Mouse (Mus musculus) ES-CJ7 (cell line): ENCODE measurements around the gene Coa5.
A peak's percentile ranks its signal among the peaks of the same experiment; 100 is the strongest.

Experiments used
- DNase-seq: peaks from one replicate; pipeline ENCODE4 v3.0.0; 2011; ENCODE audit warnings: low read depth, low spot score

Gene Coa5

GRCm38 (mm10) chr1:37430297-37430840, 466 bp upstream of the Coa5 start:
- peak; percentile 21 for DNase-seq

- no peak for DNase-seq
Observed at GRCm38 (mm10) chr1:37428911-37429310, 992 bp downstream of the Coa5 start.

GRCm38 (mm10) chr1:37427144-37427875, 2.6 kb downstream of the Coa5 start:
- DNase-seq: no peak

GRCm38 (mm10) chr1:37419420-37419819, 10.5 kb downstream of the Coa5 start:
- DNase-seq: peak; percentile 75

- DNase-seq: no peak
Observed at GRCm38 (mm10) chr1:37415394-37415793, 14.5 kb downstream of the Coa5 start.

- DNase-seq: peak; percentile 63
Observed at GRCm38 (mm10) chr1:37409647-37410046, 20.3 kb downstream of the Coa5 start.

GRCm38 (mm10) chr1:37408678-37409077, 21.2 kb downstream of the Coa5 start:
- no peak for DNase-seq

- no peak for DNase-seq
Observed at GRCm38 (mm10) chr1:37408059-37408458, 21.8 kb downstream of the Coa5 start.

GRCm38 (mm10) chr1:37407228-37407627, 22.7 kb downstream of the Coa5 start:
- DNase-seq: no peak

- DNase-seq: no peak
Observed at GRCm38 (mm10) chr1:37405137-37405536, 24.8 kb downstream of the Coa5 start.

GRCm38 (mm10) chr1:37401687-37402086, 28.2 kb downstream of the Coa5 start:
- DNase-seq: peak; percentile 89

GRCm38 (mm10) chr1:37399734-37400133, 30.2 kb downstream of the Coa5 start:
- DNase-seq: no peak

- DNase-seq: no peak
Observed at GRCm38 (mm10) chr1:37398961-37399360, 30.9 kb downstream of the Coa5 start.

GRCm38 (mm10) chr1:37396481-37396880, 33.4 kb downstream of the Coa5 start:
- DNase-seq: no peak

GRCm38 (mm10) chr1:37393174-37393573, 36.7 kb downstream of the Coa5 start:
- no peak for DNase-seq

GRCm38 (mm10) chr1:37386448-37386971, 43.4 kb downstream of the Coa5 start:
- no peak for DNase-seq

- DNase-seq: no peak
Observed at GRCm38 (mm10) chr1:37384304-37384703, 45.6 kb downstream of the Coa5 start.

- DNase-seq: no peak
Observed at GRCm38 (mm10) chr1:37380913-37381312, 49.0 kb downstream of the Coa5 start.

- no peak for DNase-seq
Observed at GRCm38 (mm10) chr1:37379536-37379935, 50.4 kb downstream of the Coa5 start.

- no peak for DNase-seq
Observed at GRCm38 (mm10) chr1:37378095-37378494, 51.8 kb downstream of the Coa5 start.

GRCm38 (mm10) chr1:37376751-37377150, 53.2 kb downstream of the Coa5 start:
- no peak for DNase-seq

GRCm38 (mm10) chr1:37376177-37376576, 53.7 kb downstream of the Coa5 start:
- no peak for DNase-seq

GRCm38 (mm10) chr1:37368768-37369385, 61.0 kb downstream of the Coa5 start:
- DNase-seq: no peak
